Mouse (Mus musculus): ENCODE results near the gene Ica1.

GRCm38 (mm10) chr6:8644703-8645102 lies 133.6 kb downstream of the Ica1 start:
- no peak for TF ChIP-seq CTCF (IDR thresholded peaks at IDR 0.05)
- TF ChIP-seq POLR2A (IDR thresholded peaks at IDR 0.05; ENCODE audit: insufficient read depth, low read depth, low read length) = no peak
- no peak for TF ChIP-seq EP300 (IDR thresholded peaks at IDR 0.05; ENCODE audit: insufficient read depth, low read depth, low read length)

All from heart, adult 2 months (tissue).